10 mouse cellular contexts compared by ENCODE assay signal in the genomic region with DNA sequence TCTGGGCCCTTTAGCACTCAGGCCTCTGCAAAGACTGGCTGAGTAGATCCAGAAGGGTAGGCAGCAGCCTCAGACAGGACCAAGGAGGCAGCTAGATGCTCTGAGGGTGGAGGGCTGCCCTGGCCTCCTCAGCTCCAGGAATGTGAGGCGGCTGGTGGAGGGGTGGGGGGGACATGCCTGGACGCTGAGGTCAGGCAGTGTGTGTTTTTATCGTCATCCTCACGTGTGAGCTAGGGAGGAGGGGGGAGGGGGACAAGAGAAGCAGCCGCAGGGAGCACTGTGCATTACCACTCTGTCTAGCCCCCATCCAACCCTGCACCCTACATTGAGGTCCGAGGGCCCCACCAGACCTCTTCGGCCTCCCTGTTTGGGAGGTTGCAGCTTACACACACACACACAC.
DNase-seq lines count a peak whose midpoint lies in the region; ATAC-seq and TF ChIP-seq lines count a peak whose summit lies in the region.
"Had no signal": no experiment of that assay in that cellular context is flagged by ENCODE, and none has a peak within 500 bp of the region (broad histone marks: within the 10 kb centered on the region; RNA-seq: fewer than 3 reads in every experiment).

No protein-coding gene starts in this region.

- no peak overlapping the region for H3K4me3 ChIP-seq in hindbrain, embryonic 10.5 days
- H3K4me3 ChIP-seq in hindbrain, postnatal 0 days (ENCODE audit: low read length), result no peak overlapping the region
- no peak overlapping the region for H3K4me3 ChIP-seq in heart, embryonic 16.5 days (ENCODE audit: low read length)
- H3K4me3 ChIP-seq in forebrain, embryonic 16.5 days (replicated peaks; ENCODE audit: low read length), result no peak overlapping the region

- 38% methylated on average over 7 of the region's 7 CpGs for WGBS in hindbrain, embryonic 10.5 days
- 55% methylated on average over 7 of the region's 7 CpGs for WGBS in hindbrain, postnatal 0 days
- WGBS in heart, embryonic 16.5 days, result 12% methylated on average over 7 of the region's 7 CpGs
- WGBS in forebrain, embryonic 16.5 days, result 42% methylated on average over 7 of the region's 7 CpGs

- H3K36me3 ChIP-seq in hindbrain, embryonic 10.5 days, result no peaks in the 10 kb centered on the region
- H3K36me3 ChIP-seq in hindbrain, postnatal 0 days (ENCODE audit: insufficient read depth, low read length), result no peaks in the 10 kb centered on the region
- H3K36me3 ChIP-seq in heart, embryonic 16.5 days (ENCODE audit: control insufficient read depth, insufficient read depth), result no peaks in the 10 kb centered on the region
- H3K36me3 ChIP-seq in forebrain, embryonic 16.5 days (ENCODE audit: control insufficient read depth, insufficient read depth), result no peaks in the 10 kb centered on the region

- peaks cover 23% of the 10 kb centered on the region for H3K4me1 ChIP-seq in hindbrain, embryonic 10.5 days (replicated peaks)
- H3K4me1 ChIP-seq in hindbrain, postnatal 0 days (ENCODE audit: insufficient read depth, low read length), result no peaks in the 10 kb centered on the region
- H3K4me1 ChIP-seq in heart, embryonic 16.5 days (ENCODE audit: control insufficient read depth, insufficient read depth, low read length), result peaks cover 61% of the 10 kb centered on the region
- H3K4me1 ChIP-seq in forebrain, embryonic 16.5 days (replicated peaks; ENCODE audit: control insufficient read depth, insufficient read depth, low read length), result no peaks in the 10 kb centered on the region

- H3K9me3 ChIP-seq in hindbrain, embryonic 10.5 days, result no peaks in the 10 kb centered on the region
- no peaks in the 10 kb centered on the region for H3K9me3 ChIP-seq in hindbrain, postnatal 0 days (ENCODE audit: low read length)
- no peaks in the 10 kb centered on the region for H3K9me3 ChIP-seq in heart, embryonic 16.5 days (replicated peaks; ENCODE audit: control insufficient read depth, low read length)
- no peaks in the 10 kb centered on the region for H3K9me3 ChIP-seq in forebrain, embryonic 16.5 days (ENCODE audit: control insufficient read depth, low read length)

- H3K27ac ChIP-seq in hindbrain, embryonic 10.5 days, result peak overlapping the region; percentile 56; the same call in 1 of the 2 replicates
- H3K27ac ChIP-seq in hindbrain, postnatal 0 days, result no peak overlapping the region
- peak overlapping the region; percentile 91 for H3K27ac ChIP-seq in heart, embryonic 16.5 days (ENCODE audit: low read length)
- no peak overlapping the region for H3K27ac ChIP-seq in forebrain, embryonic 16.5 days (ENCODE audit: low read length)

- ATAC-seq in hindbrain, postnatal 0 days, result no peak
- ATAC-seq in heart, embryonic 16.5 days (replicated peaks; ENCODE audit: extremely low read depth, insufficient read depth, low FRiP score), result peak; percentile 85
- ATAC-seq in forebrain, embryonic 16.5 days, result no peak
- ATAC-seq: CD4-positive, CD25-positive, alpha-beta regulatory T cell, adult 4 months had no signal

- TF ChIP-seq CTCF in hindbrain, postnatal 0 days (IDR thresholded peaks at IDR 0.05; ENCODE audit: low read depth), result no peak

- DNase-seq in hindbrain, embryonic 10.5 days (ENCODE audit: low spot score), result peak; percentile 44
- DNase-seq in hindbrain, postnatal 0 days (ENCODE audit: low spot score), result no peak
- DNase-seq in embryo, embryonic 10 days (ENCODE audit: low spot score), result peak; percentile 65
- DNase-seq in lung, postnatal 10 days, result peak; percentile 80
- DNase-seq in left cerebral cortex, adult 11 months (ENCODE audit: low spot score), result no peak
- no peak for DNase-seq in right cerebral cortex, postnatal 36 days (ENCODE audit: low spot score in 2 of 2)
- DNase-seq: cerebellum, adult 18-20 months had no signal

- H3K9ac ChIP-seq in hindbrain, postnatal 0 days (replicated peaks; ENCODE audit: low read length), result no peak overlapping the region
- peak overlapping the region; percentile 53 for H3K9ac ChIP-seq in heart, embryonic 16.5 days (ENCODE audit: low read length)
- no peak overlapping the region for H3K9ac ChIP-seq in forebrain, embryonic 16.5 days (replicated peaks; ENCODE audit: low read depth, low read length)

- H3K4me2 ChIP-seq in hindbrain, postnatal 0 days (ENCODE audit: low read depth, low read length), result no peak overlapping the region
- H3K4me2 ChIP-seq in heart, embryonic 16.5 days (ENCODE audit: low read depth, low read length), result peak overlapping the region; percentile 17; the same call in 1 of the 2 replicates
- no peak overlapping the region for H3K4me2 ChIP-seq in forebrain, embryonic 16.5 days (ENCODE audit: low read length)

- H3K27me3 ChIP-seq in hindbrain, embryonic 10.5 days (ENCODE audit: insufficient read depth, poor library complexity, severe bottlenecking), result no peaks in the 10 kb centered on the region
- no peaks in the 10 kb centered on the region for H3K27me3 ChIP-seq in hindbrain, postnatal 0 days (ENCODE audit: insufficient read depth, low read length)
- no peaks in the 10 kb centered on the region for H3K27me3 ChIP-seq in heart, embryonic 16.5 days (ENCODE audit: control insufficient read depth, insufficient read depth, low read length)
- H3K27me3 ChIP-seq in forebrain, embryonic 16.5 days (replicated peaks; ENCODE audit: control insufficient read depth, insufficient read depth, low read length), result no peaks in the 10 kb centered on the region

Comparison
In these comparisons a context has a peak if more than half of its experiments do, and no peak if none do; other contexts are left out.
1. DNase-seq: peak in hindbrain, embryonic 10.5 days (single experiment), embryo, embryonic 10 days (single experiment) and lung, postnatal 10 days (single experiment); none in hindbrain, postnatal 0 days (single experiment), left cerebral cortex, adult 11 months (single experiment) and right cerebral cortex, postnatal 36 days (0 of 2).
2. H3K27ac ChIP-seq: peak in hindbrain, embryonic 10.5 days (single experiment) and heart, embryonic 16.5 days (single experiment); none in hindbrain, postnatal 0 days (single experiment) and forebrain, embryonic 16.5 days (single experiment).